Mouse (Mus musculus): ENCODE data around the gene Wdr1. TPM values are rescaled to one million over a fixed set of nuclear protein-coding genes. Genes with fewer than 3 reads are reported as not detected.

Wdr1 gene
- polyA plus RNA-seq, 1 experiment from 2014 or later, result 219 TPM

DNA sequence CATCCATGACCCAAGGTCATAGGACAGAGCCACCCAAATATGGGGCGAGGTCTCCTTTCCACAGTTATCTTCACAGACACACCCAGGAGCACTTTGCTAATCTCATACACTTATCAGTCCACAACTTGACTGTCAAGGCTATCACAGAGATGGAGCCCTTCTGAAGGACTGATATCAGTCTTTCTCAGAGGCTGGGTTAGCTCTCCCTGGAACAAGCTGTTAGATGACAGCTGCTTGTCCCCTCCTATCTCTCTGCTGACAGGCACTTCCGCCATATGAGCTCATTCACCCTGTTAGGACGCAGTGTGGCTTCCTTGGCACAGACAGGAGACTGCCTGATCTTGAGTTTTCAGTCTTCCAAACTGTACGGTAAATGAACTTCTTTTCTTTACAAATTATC lies 53.5 kb downstream of the Wdr1 start:
- H3K27ac ChIP-seq, result no peak overlapping the region
- WGBS, result 84% methylated on average over 4 of the region's 4 CpGs
- H3K4me1 ChIP-seq, result no peaks in the 10 kb centered on the region
- no peak overlapping the region for H3K4me2 ChIP-seq (replicated peaks)
- no peak for ATAC-seq (ENCODE audit: insufficient number of reproducible peaks, insufficient read depth, low FRiP score, low TSS enrichment)
- H3K9me3 ChIP-seq, result no peaks in the 10 kb centered on the region
- no peaks in the 10 kb centered on the region for H3K27me3 ChIP-seq
- H3K36me3 ChIP-seq, result no peaks in the 10 kb centered on the region
- H3K4me3 ChIP-seq, result no peak overlapping the region
- H3K9ac ChIP-seq, result no peak overlapping the region

- Histone ChIP-seq H3K27ac (no peak overlapping the region), H3K36me3 (no peaks in the 10 kb centered on the region), H3K9me3 (no peaks in the 10 kb centered on the region), H3K4me3 (no peak overlapping the region), H3K4me2 (replicated peaks) (no peak overlapping the region), H3K27me3 (no peaks in the 10 kb centered on the region), H3K9ac (no peak overlapping the region), H3K4me1 (no peaks in the 10 kb centered on the region)
- no peak for ATAC-seq (ENCODE audit: insufficient number of reproducible peaks, insufficient read depth, low FRiP score, low TSS enrichment)
- 41% methylated on average over 3 of the region's 3 CpGs for WGBS
Measured at GRCm38 (mm10) chr5:38505435-38505765, 57.6 kb downstream of the Wdr1 start.

DNA sequence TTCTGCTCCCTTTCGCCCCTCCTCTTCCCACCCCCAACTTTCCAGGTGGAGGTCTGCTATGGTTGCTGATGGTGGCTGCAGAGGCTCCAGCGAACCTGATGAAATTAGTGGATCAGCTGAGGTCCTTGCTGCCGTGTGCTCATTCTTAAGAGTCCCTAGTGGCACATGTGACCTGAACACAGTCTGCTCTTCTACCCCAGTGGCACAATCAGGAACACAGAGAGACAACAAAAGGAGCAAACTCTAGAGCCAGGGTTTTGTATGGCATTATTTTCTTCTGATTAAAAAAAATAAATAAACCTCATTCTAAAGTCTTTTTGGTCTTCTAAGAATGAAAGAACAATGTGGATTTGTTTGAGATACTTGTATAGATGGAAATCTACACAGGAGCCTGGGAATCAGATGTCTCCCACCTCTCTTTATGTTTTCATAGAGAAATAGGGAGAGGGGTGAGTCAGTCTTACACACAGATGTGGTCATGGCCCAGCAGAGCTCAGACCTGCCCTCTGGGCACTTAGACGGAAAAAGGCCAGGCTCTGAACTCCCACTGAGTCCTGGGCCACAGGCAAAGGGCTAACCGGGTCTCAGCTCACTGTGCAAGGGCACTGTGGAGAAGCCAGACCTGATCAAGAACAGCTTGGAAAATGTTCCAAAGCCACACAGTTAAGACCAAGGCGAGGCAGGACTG lies 58.1 kb downstream of the Wdr1 start:
- WGBS, result 41% methylated on average over 6 of the region's 6 CpGs
- H3K9ac ChIP-seq, result no peak overlapping the region
- no peaks in the 10 kb centered on the region for H3K4me1 ChIP-seq
- no peaks in the 10 kb centered on the region for H3K9me3 ChIP-seq
- no peaks in the 10 kb centered on the region for H3K36me3 ChIP-seq
- H3K27ac ChIP-seq, result no peak overlapping the region
- ATAC-seq (ENCODE audit: insufficient number of reproducible peaks, insufficient read depth, low FRiP score, low TSS enrichment), result no peak
- no peak overlapping the region for H3K4me3 ChIP-seq
- H3K27me3 ChIP-seq, result no peaks in the 10 kb centered on the region
- no peak overlapping the region for H3K4me2 ChIP-seq (replicated peaks)

GRCm38 (mm10) chr5:38504116-38504515 lies 58.9 kb downstream of the Wdr1 start:
- H3K9ac ChIP-seq, result no peak overlapping the region
- no peaks in the 10 kb centered on the region for H3K4me1 ChIP-seq
- H3K4me3 ChIP-seq, result no peak overlapping the region
- H3K27ac ChIP-seq, result no peak overlapping the region
- H3K4me2 ChIP-seq (replicated peaks), result no peak overlapping the region
- WGBS, result 79% methylated on average over 1 of the region's 1 CpGs
- ATAC-seq (ENCODE audit: insufficient number of reproducible peaks, insufficient read depth, low FRiP score, low TSS enrichment), result no peak
- no peaks in the 10 kb centered on the region for H3K27me3 ChIP-seq
- H3K36me3 ChIP-seq, result no peaks in the 10 kb centered on the region
- no peaks in the 10 kb centered on the region for H3K9me3 ChIP-seq

GRCm38 (mm10) chr5:38502992-38503391 lies 60.0 kb downstream of the Wdr1 start, which contains the start of gene Slc2a9:
Slc2a9 (minus strand) TSS chr5:38503143.
- Histone ChIP-seq H3K9ac (no peak within 1 kb of the TSS), H3K27me3 (no peaks in the 10 kb centered on the region), H3K9me3 (no peaks in the 10 kb centered on the region), H3K36me3 (no peaks in the 10 kb centered on the region), H3K4me3 (no peak within 1 kb of the TSS), H3K4me2 (replicated peaks) (no peak within 1 kb of the TSS), H3K4me1 (no peaks in the 10 kb centered on the region), H3K27ac (no peak within 1 kb of the TSS)
- 89% methylated on average over 4 of the region's 4 CpGs for WGBS
- ATAC-seq (ENCODE audit: insufficient number of reproducible peaks, insufficient read depth, low FRiP score, low TSS enrichment), result no peak

GRCm38 (mm10) chr5:38500043-38500442 lies 63.0 kb downstream of the Wdr1 start:
- no peak overlapping the region for H3K4me2 ChIP-seq (replicated peaks)
- H3K9me3 ChIP-seq, result no peaks in the 10 kb centered on the region
- no peak overlapping the region for H3K9ac ChIP-seq
- no peaks in the 10 kb centered on the region for H3K4me1 ChIP-seq
- H3K4me3 ChIP-seq, result no peak overlapping the region
- no peaks in the 10 kb centered on the region for H3K36me3 ChIP-seq
- 0 out of 2 replicates have a peak, but pooled peaks have one; percentile 49 for ATAC-seq (ENCODE audit: insufficient number of reproducible peaks, insufficient read depth, low FRiP score, low TSS enrichment)
- WGBS, result 88% methylated on average over 8 of the region's 8 CpGs
- H3K27ac ChIP-seq, result no peak overlapping the region
- no peaks in the 10 kb centered on the region for H3K27me3 ChIP-seq

GRCm38 (mm10) chr5:38499316-38499811 lies 63.7 kb downstream of the Wdr1 start:
- H3K9me3 ChIP-seq, result no peaks in the 10 kb centered on the region
- no peaks in the 10 kb centered on the region for H3K27me3 ChIP-seq
- no peaks in the 10 kb centered on the region for H3K4me1 ChIP-seq
- no peak overlapping the region for H3K27ac ChIP-seq
- no peak overlapping the region for H3K4me3 ChIP-seq
- no peak for ATAC-seq (ENCODE audit: insufficient number of reproducible peaks, insufficient read depth, low FRiP score, low TSS enrichment)
- no peak overlapping the region for H3K9ac ChIP-seq
- 59% methylated on average over 7 of the region's 7 CpGs for WGBS
- no peaks in the 10 kb centered on the region for H3K36me3 ChIP-seq
- no peak overlapping the region for H3K4me2 ChIP-seq (replicated peaks)

GRCm38 (mm10) chr5:38498479-38498878 lies 64.5 kb downstream of the Wdr1 start:
- no peak overlapping the region for H3K4me2 ChIP-seq (replicated peaks)
- no peak overlapping the region for H3K4me3 ChIP-seq
- H3K4me1 ChIP-seq, result no peaks in the 10 kb centered on the region
- H3K36me3 ChIP-seq, result no peaks in the 10 kb centered on the region
- no peak for ATAC-seq (ENCODE audit: insufficient number of reproducible peaks, insufficient read depth, low FRiP score, low TSS enrichment)
- 72% methylated on average over 5 of the region's 5 CpGs for WGBS
- H3K9ac ChIP-seq, result no peak overlapping the region
- no peaks in the 10 kb centered on the region for H3K9me3 ChIP-seq
- H3K27ac ChIP-seq, result no peak overlapping the region
- H3K27me3 ChIP-seq, result no peaks in the 10 kb centered on the region

GRCm38 (mm10) chr5:38496491-38497057 lies 66.4 kb downstream of the Wdr1 start:
- Histone ChIP-seq H3K36me3 (no peaks in the 10 kb centered on the region), H3K9ac (no peak overlapping the region), H3K27me3 (no peaks in the 10 kb centered on the region), H3K4me1 (no peaks in the 10 kb centered on the region), H3K4me3 (no peak overlapping the region), H3K4me2 (replicated peaks) (no peak overlapping the region), H3K9me3 (no peaks in the 10 kb centered on the region), H3K27ac (no peak overlapping the region)
- ATAC-seq (ENCODE audit: insufficient number of reproducible peaks, insufficient read depth, low FRiP score, low TSS enrichment), result no peak
- 78% methylated on average over 8 of the region's 8 CpGs for WGBS

GRCm38 (mm10) chr5:38493890-38494289 lies 69.1 kb downstream of the Wdr1 start:
- no peak overlapping the region for H3K27ac ChIP-seq
- H3K36me3 ChIP-seq, result no peaks in the 10 kb centered on the region
- H3K9me3 ChIP-seq, result no peaks in the 10 kb centered on the region
- 98% methylated on average over 6 of the region's 6 CpGs for WGBS
- no peak overlapping the region for H3K9ac ChIP-seq
- no peak for ATAC-seq (ENCODE audit: insufficient number of reproducible peaks, insufficient read depth, low FRiP score, low TSS enrichment)
- no peaks in the 10 kb centered on the region for H3K27me3 ChIP-seq
- H3K4me3 ChIP-seq, result no peak overlapping the region
- no peak overlapping the region for H3K4me2 ChIP-seq (replicated peaks)
- H3K4me1 ChIP-seq, result no peaks in the 10 kb centered on the region

- Histone ChIP-seq H3K9ac (no peak overlapping the region), H3K9me3 (no peaks in the 10 kb centered on the region), H3K4me3 (no peak overlapping the region), H3K27ac (no peak overlapping the region), H3K4me2 (replicated peaks) (no peak overlapping the region), H3K4me1 (no peaks in the 10 kb centered on the region), H3K27me3 (no peaks in the 10 kb centered on the region), H3K36me3 (no peaks in the 10 kb centered on the region)
- ATAC-seq (ENCODE audit: insufficient number of reproducible peaks, insufficient read depth, low FRiP score, low TSS enrichment), result no peak
- 87% methylated on average over 8 of the region's 8 CpGs for WGBS
Measured at GRCm38 (mm10) chr5:38491763-38492162, 71.3 kb downstream of the Wdr1 start.

DNA sequence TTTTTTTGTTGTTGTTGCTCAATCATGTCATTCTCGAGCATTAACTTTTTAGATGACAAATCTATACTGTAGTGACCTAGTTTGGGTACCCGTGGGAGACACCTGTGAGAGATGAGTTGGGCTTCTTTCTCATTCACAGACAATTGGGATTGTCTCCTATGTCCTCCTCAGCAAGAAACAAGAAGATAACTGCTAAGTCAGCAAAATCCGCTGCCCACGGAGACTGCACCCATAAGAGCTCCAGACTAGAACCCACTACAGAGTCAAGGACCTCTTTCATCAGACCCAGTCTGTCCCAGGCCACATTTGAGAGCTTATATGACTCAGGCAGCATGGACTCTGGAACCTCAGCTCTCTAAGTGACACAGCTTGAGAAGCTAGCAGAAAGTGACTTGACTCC lies 73.3 kb downstream of the Wdr1 start:
- no peak overlapping the region for H3K4me3 ChIP-seq
- WGBS, result 86% methylated on average over 4 of the region's 4 CpGs
- no peak overlapping the region for H3K4me2 ChIP-seq (replicated peaks)
- no peak overlapping the region for H3K9ac ChIP-seq
- no peak for ATAC-seq (ENCODE audit: insufficient number of reproducible peaks, insufficient read depth, low FRiP score, low TSS enrichment)
- no peaks in the 10 kb centered on the region for H3K27me3 ChIP-seq
- no peaks in the 10 kb centered on the region for H3K9me3 ChIP-seq
- no peak overlapping the region for H3K27ac ChIP-seq
- peaks cover 4% of the 10 kb centered on the region; the same call in 1 of the 2 replicates for H3K4me1 ChIP-seq
- H3K36me3 ChIP-seq, result no peaks in the 10 kb centered on the region
